Mouse (Mus musculus) embryonic fibroblast, embryonic 13.5 days (primary cell): ENCODE measurements at regions not wholly inside any gene's neighbourhood (a gene's known extent, or its start where the extent isn't known, plus 50 kb on each side); places are given as distances from the start of the nearest gene placed in this dataset.

Experiments
- CTCF ChIP-seq: IDR thresholded peaks from 2 replicates; pipeline ENCODE4 v1.5.1; 2011; ENCODE audit warnings: mild to moderate bottlenecking, control low read depth, low read length, moderate library complexity, borderline replicate concordance; ENCODE audit not compliant: insufficient read depth
- POLR2A ChIP-seq: IDR thresholded peaks from 2 replicates; pipeline ENCODE4 v1.6.1; 2011; ENCODE audit warnings: low read depth, mild to moderate bottlenecking, control low read depth, low read length, moderate library complexity

GRCm38 (mm10) chr10:84060492-84061218 lies 338.0 kb downstream of the 1500009L16Rik start:
- TF ChIP-seq POLR2A (no peak), CTCF (no peak)
